Mouse (Mus musculus) embryonic facial prominence, embryonic 13.5 days (tissue): Measurements from ENCODE around the gene Nme9. TPM values are rescaled to one million over a fixed set of nuclear protein-coding genes. Genes with fewer than 3 reads are reported as not detected.
A peak's percentile ranks its signal among the peaks of the same experiment; 100 is the strongest.

Experiments
- ATAC-seq: fragments of 200-750 bp; cut with Nextera tagmentation; 2 replicates; pipeline ENCODE4 v1.8.0; 2017; ENCODE audit warnings: low read depth; ENCODE audit not compliant: insufficient number of reproducible peaks, insufficient read depth, low FRiP score, low TSS enrichment
- H3K27ac ChIP-seq: fragments of 300-500 bp; sonication (generic); 2 replicates; pipeline ENCODE4 v1.5.1; 2015; ENCODE audit warnings: moderate library complexity, mild to moderate bottlenecking, inconsistent platforms
- H3K27me3 ChIP-seq: fragments of 300-500 bp; sonication (generic); 2 replicates; pipeline ENCODE4 v1.6.1; 2015; ENCODE audit warnings: mild to moderate bottlenecking, inconsistent platforms
- H3K36me3 ChIP-seq: fragments of 300-500 bp; sonication (generic); 2 replicates; pipeline ENCODE4 v1.6.1; 2015; ENCODE audit warnings: mild to moderate bottlenecking, inconsistent platforms
- H3K4me1 ChIP-seq: fragments of 300-500 bp; sonication (generic); 2 replicates; pipeline ENCODE4 v1.6.1; 2015; ENCODE audit warnings: inconsistent platforms
- H3K4me2 ChIP-seq: fragments of 300-500 bp; sonication (generic); 2 replicates; pipeline ENCODE4 v1.6.1; 2015; ENCODE audit warnings: moderate library complexity, mild to moderate bottlenecking, inconsistent platforms
- H3K4me3 ChIP-seq: fragments of 300-500 bp; sonication (generic); 2 replicates; pipeline ENCODE4 v1.5.1; 2015; ENCODE audit warnings: mild to moderate bottlenecking, inconsistent platforms
- H3K9ac ChIP-seq: fragments of 300-500 bp; sonication (generic); 2 replicates; pipeline ENCODE4 v1.6.1; 2015; ENCODE audit warnings: mild to moderate bottlenecking, inconsistent platforms
- H3K9me3 ChIP-seq: fragments of 300-500 bp; sonication (generic); 2 replicates; pipeline ENCODE4 v1.6.1; 2016; ENCODE audit warnings: inconsistent platforms
- whole genome bisulfite sequencing: fragments of 180-500 bp; shearing (Covaris S2); methylation state at CpG from one replicate; pipeline ENCODE4 v1.1.7; 2015; ENCODE audit warnings: mixed read lengths; 5-methylcytosine and 5-hydroxymethylcytosine counted together
- polyA plus RNA-seq: library from polyadenylated mRNA; unstranded; fragments of >200 nt; fragmentation: Nextera tagmentation; extraction: Ambion mirVana; gene quantifications from 2 replicates; pipeline ENCODE4 v1.2.1, GENCODE M21; 2015

Gene Nme9
- polyA plus RNA-seq, 1 experiment from 2014 or later, result not detected

- H3K4me1 ChIP-seq, result peaks cover 51% of the 10 kb centered on the region
- no peak for ATAC-seq
- no peaks in the 10 kb centered on the region for H3K36me3 ChIP-seq
- 15% methylated on average over 27 of the region's 27 CpGs for WGBS
- H3K27ac ChIP-seq, result peak within 1 kb of the TSS; percentile 89
- peak within 1 kb of the TSS; percentile 84 for H3K4me3 ChIP-seq
- no peaks in the 10 kb centered on the region for H3K9me3 ChIP-seq
- peak within 1 kb of the TSS; percentile 72 for H3K4me2 ChIP-seq
- peaks cover 20% of the 10 kb centered on the region for H3K27me3 ChIP-seq
- H3K9ac ChIP-seq, result peak within 1 kb of the TSS; percentile 93
Observed at GRCm38 (mm10) chr9:99437031-99437764, 14.1 kb upstream of the Nme9 start, which contains the start of gene Mras. Gene Mras (minus strand): TSS chr9:99437381.

GRCm38 (mm10) chr9:99437781-99438565 lies 13.3 kb upstream of the Nme9 start:
- H3K4me2 ChIP-seq, result no peak overlapping the region
- no peaks in the 10 kb centered on the region for H3K36me3 ChIP-seq
- H3K4me1 ChIP-seq, result peaks cover 47% of the 10 kb centered on the region
- no peak overlapping the region for H3K4me3 ChIP-seq
- peaks cover 20% of the 10 kb centered on the region for H3K27me3 ChIP-seq
- WGBS, result 80% methylated on average over 12 of the region's 12 CpGs
- no peak overlapping the region for H3K27ac ChIP-seq
- no peak overlapping the region for H3K9ac ChIP-seq
- no peak for ATAC-seq
- H3K9me3 ChIP-seq, result no peaks in the 10 kb centered on the region

- Histone ChIP-seq H3K4me2 (no peak overlapping the region), H3K4me1 (peaks cover 36% of the 10 kb centered on the region), H3K9ac (no peak overlapping the region), H3K4me3 (no peak overlapping the region), H3K9me3 (no peaks in the 10 kb centered on the region), H3K27me3 (peaks cover 20% of the 10 kb centered on the region), H3K27ac (no peak overlapping the region), H3K36me3 (no peaks in the 10 kb centered on the region)
- WGBS, result 79% methylated on average over 8 of the region's 8 CpGs
- no peak for ATAC-seq
Observed at GRCm38 (mm10) chr9:99439064-99439463, 12.2 kb upstream of the Nme9 start.

GRCm38 (mm10) chr9:99440941-99441340 lies 10.3 kb upstream of the Nme9 start:
- WGBS, result 38% methylated on average over 5 of the region's 5 CpGs
- H3K9ac ChIP-seq, result no peak overlapping the region
- peaks cover 22% of the 10 kb centered on the region for H3K4me1 ChIP-seq
- H3K4me3 ChIP-seq, result no peak overlapping the region
- H3K27ac ChIP-seq, result peak overlapping the region; percentile 51; the same call in 1 of the 2 replicates
- H3K27me3 ChIP-seq, result peaks cover 20% of the 10 kb centered on the region
- H3K36me3 ChIP-seq, result no peaks in the 10 kb centered on the region
- no peak for ATAC-seq
- H3K9me3 ChIP-seq, result no peaks in the 10 kb centered on the region
- H3K4me2 ChIP-seq, result no peak overlapping the region

GRCm38 (mm10) chr9:99441647-99442433 lies 9.4 kb upstream of the Nme9 start:
- H3K9ac ChIP-seq, result no peak overlapping the region
- peak; percentile 70 for ATAC-seq
- peak overlapping the region; percentile 68 for H3K27ac ChIP-seq
- 77% methylated on average over 4 of the region's 4 CpGs for WGBS
- no peak overlapping the region for H3K4me2 ChIP-seq
- H3K4me1 ChIP-seq, result peaks cover 22% of the 10 kb centered on the region
- no peaks in the 10 kb centered on the region for H3K9me3 ChIP-seq
- peaks cover 20% of the 10 kb centered on the region for H3K27me3 ChIP-seq
- no peaks in the 10 kb centered on the region for H3K36me3 ChIP-seq
- H3K4me3 ChIP-seq, result no peak overlapping the region

- no peak for ATAC-seq
- Histone ChIP-seq H3K9ac (no peak overlapping the region), H3K4me1 (peaks cover 21% of the 10 kb centered on the region), H3K27me3 (no peaks in the 10 kb centered on the region), H3K4me3 (no peak overlapping the region), H3K4me2 (no peak overlapping the region), H3K27ac (no peak overlapping the region), H3K9me3 (no peaks in the 10 kb centered on the region), H3K36me3 (no peaks in the 10 kb centered on the region)
- 38% methylated on average over 8 of the region's 8 CpGs for WGBS
Observed at GRCm38 (mm10) chr9:99444590-99445178, 6.6 kb upstream of the Nme9 start.

GRCm38 (mm10) chr9:99446259-99446658 lies 5.0 kb upstream of the Nme9 start:
- peaks cover 5% of the 10 kb centered on the region; the same call in 1 of the 2 replicates for H3K27me3 ChIP-seq
- no peak for ATAC-seq
- H3K9me3 ChIP-seq, result no peaks in the 10 kb centered on the region
- no peak overlapping the region for H3K4me2 ChIP-seq
- H3K4me3 ChIP-seq, result no peak overlapping the region
- H3K27ac ChIP-seq, result no peak overlapping the region
- peaks cover 20% of the 10 kb centered on the region for H3K4me1 ChIP-seq
- no peak overlapping the region for H3K9ac ChIP-seq
- H3K36me3 ChIP-seq, result no peaks in the 10 kb centered on the region

GRCm38 (mm10) chr9:99447323-99447722 lies 4.0 kb upstream of the Nme9 start:
- 42% methylated on average over 3 of the region's 3 CpGs for WGBS
- Histone ChIP-seq H3K4me2 (no peak overlapping the region), H3K9me3 (no peaks in the 10 kb centered on the region), H3K36me3 (no peaks in the 10 kb centered on the region), H3K9ac (no peak overlapping the region), H3K4me1 (peaks cover 18% of the 10 kb centered on the region), H3K27ac (peak overlapping the region; percentile 33; the same call in 1 of the 2 replicates), H3K27me3 (peaks cover 13% of the 10 kb centered on the region), H3K4me3 (no peak overlapping the region)
- ATAC-seq, result no peak

- no peaks in the 10 kb centered on the region for H3K36me3 ChIP-seq
- H3K9ac ChIP-seq, result no peak overlapping the region
- 36% methylated on average over 9 of the region's 9 CpGs for whole genome bisulfite sequencing
- no peak overlapping the region for H3K4me2 ChIP-seq
- no peak overlapping the region for H3K4me3 ChIP-seq
- H3K9me3 ChIP-seq, result no peaks in the 10 kb centered on the region
- H3K27me3 ChIP-seq, result peaks cover 13% of the 10 kb centered on the region
- H3K27ac ChIP-seq, result no peak overlapping the region
- ATAC-seq, result no peak
- peaks cover 13% of the 10 kb centered on the region for H3K4me1 ChIP-seq
Observed at GRCm38 (mm10) chr9:99449886-99450647, 1.2 kb upstream of the Nme9 start.

- no peaks in the 10 kb centered on the region for H3K9me3 ChIP-seq
- no peaks in the 10 kb centered on the region for H3K36me3 ChIP-seq
- H3K27ac ChIP-seq, result no peak overlapping the region
- peaks cover 16% of the 10 kb centered on the region for H3K27me3 ChIP-seq
- ATAC-seq, result no peak
- no peak overlapping the region for H3K9ac ChIP-seq
- H3K4me1 ChIP-seq, result peaks cover 9% of the 10 kb centered on the region; the same call in 1 of the 2 replicates
- 66% methylated on average over 4 of the region's 4 CpGs for WGBS
- H3K4me2 ChIP-seq, result no peak overlapping the region
- no peak overlapping the region for H3K4me3 ChIP-seq
Observed at GRCm38 (mm10) chr9:99454211-99454610, 2.9 kb downstream of the Nme9 start.
